Mouse (Mus musculus): ENCODE data around the gene Gm43517.

DNA sequence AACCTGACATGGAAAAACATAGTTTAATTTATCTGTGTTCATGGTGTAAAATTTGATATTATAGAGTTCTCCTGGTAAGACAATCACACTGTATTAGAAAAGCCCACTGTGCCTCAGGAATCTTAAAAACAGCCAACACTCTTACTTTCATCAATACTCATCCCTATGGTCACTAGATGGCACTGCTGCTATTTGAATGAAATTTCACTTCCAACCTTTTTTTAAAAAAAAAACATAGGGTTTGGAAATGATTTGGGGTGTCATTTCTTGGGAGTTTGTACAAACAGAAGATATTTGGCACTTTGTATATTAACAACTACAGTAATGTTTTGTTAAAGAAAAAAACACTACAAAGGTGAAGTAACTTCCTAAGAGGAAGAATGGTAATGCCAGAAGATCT, 12.8 kb upstream of the Gm43517 start:
- TF ChIP-seq HCFC1 (IDR thresholded peaks at IDR 0.05; ENCODE audit: borderline replicate concordance, insufficient read depth, low read length) (no peak), ZC3H11A (IDR thresholded peaks at IDR 0.05; ENCODE audit: borderline replicate concordance, low read depth, low read length) (no peak), MAFK (IDR thresholded peaks at IDR 0.05; ENCODE audit: insufficient read depth, low read depth, low read length) (no peak), CHD2 (IDR thresholded peaks at IDR 0.05; ENCODE audit: low read depth, low read length) (no peak)
